Mouse (Mus musculus) large intestine, adult 2 months (tissue): ENCODE results near the gene Esp1. TPM values are rescaled to one million over a fixed set of nuclear protein-coding genes. Genes with fewer than 3 reads are reported as not detected.
"Not testable (repeated sequence)": the region's sequence is repeated elsewhere in the genome, so short reads cannot be mapped to it uniquely, and the experiment has no call there.

Experiments used
- DNase-seq: peaks from one replicate; pipeline ENCODE4 v3.0.0-alpha.2; 2012; ENCODE audit warnings: low read depth, low spot score
- WGBS: fragments of 180-500 bp; shearing (Covaris S2); methylation state at CpG from one replicate; pipeline ENCODE4 v1.1.7; 2018; 5-methylcytosine and 5-hydroxymethylcytosine counted together
- polyA plus RNA-seq: library from polyadenylated mRNA; depleted of rRNA; stranded (reverse); fragments of >200 nt; gene quantifications from 2 replicates; pipeline ENCODE4 v1.2.3, GENCODE M21; 2012; rRNA removed

Gene Esp1
- not detected in 2 replicates for polyA plus RNA-seq

GRCm38 (mm10) chr17:40726820-40727219, at the start of gene Esp1:
Gene Esp1 (plus strand): TSS chr17:40727120.
- 87% methylated on average over 2 of the region's 2 CpGs for WGBS

GRCm38 (mm10) chr17:40716273-40716672, 10.6 kb upstream of the Esp1 start:
- DNase-seq: no peak

More at GRCm38 (mm10) chr17:40726820-40727219, at the start of gene Esp1:
- no peak for DNase-seq

- not testable (repeated sequence) for DNase-seq
Observed at GRCm38 (mm10) chr17:40717055-40717454, 9.9 kb upstream of the Esp1 start.

GRCm38 (mm10) chr17:40731296-40731695, 4.4 kb downstream of the Esp1 start:
- DNase-seq: no peak
- WGBS: 60% methylated on average over 2 of the region's 2 CpGs

GRCm38 (mm10) chr17:40731724-40732123, 4.8 kb downstream of the Esp1 start:
- WGBS: 28% methylated on average over 4 of the region's 4 CpGs
- DNase-seq: no peak

GRCm38 (mm10) chr17:40763662-40764061, 36.7 kb downstream of the Esp1 start:
- WGBS: 52% methylated on average over 4 of the region's 4 CpGs

GRCm38 (mm10) chr17:40767120-40767519, 40.2 kb downstream of the Esp1 start:
- no peak for DNase-seq
- 74% methylated on average over 1 of the region's 1 CpGs for WGBS

More at GRCm38 (mm10) chr17:40763662-40764061, 36.7 kb downstream of the Esp1 start:
- DNase-seq: no peak

Other genes starting within 250 kb of the Esp1 start
- not detected in 2 replicates for gene Esp8, start 207.1 kb upstream of the Esp1 start, polyA plus RNA-seq
- not detected in 2 replicates for gene Esp6, start 165.6 kb upstream of the Esp1 start, polyA plus RNA-seq
- gene Esp4, start 128.5 kb upstream of the Esp1 start, polyA plus RNA-seq: not detected in 2 replicates
- not detected in 2 replicates for gene Esp3, start 95.0 kb upstream of the Esp1 start, polyA plus RNA-seq
- not detected in 2 replicates for gene Crisp2, start 79.9 kb downstream of the Esp1 start, polyA plus RNA-seq
- gene Rhag, start 84.0 kb downstream of the Esp1 start, polyA plus RNA-seq: not detected in 2 replicates
- 9.9 and 14.8 TPM in 2 replicates for gene 9130008F23Rik, start 153.4 kb downstream of the Esp1 start, polyA plus RNA-seq
- not detected in 2 replicates for gene Glyatl3, start 187.2 kb downstream of the Esp1 start, polyA plus RNA-seq
- 6.7 and 10.5 TPM in 2 replicates for gene Mut, start 207.6 kb downstream of the Esp1 start, polyA plus RNA-seq
- gene Cenpq, start 207.9 kb downstream of the Esp1 start, polyA plus RNA-seq: 1.0 and 1.5 TPM in 2 replicates